Mouse (Mus musculus): ENCODE results near the gene Ubald2. TPM values are rescaled to one million over a fixed set of nuclear protein-coding genes. Genes with fewer than 3 reads are reported as not detected.

The Ubald2 gene
- polyA plus RNA-seq, 1 experiment, result 443 TPM

DNA sequence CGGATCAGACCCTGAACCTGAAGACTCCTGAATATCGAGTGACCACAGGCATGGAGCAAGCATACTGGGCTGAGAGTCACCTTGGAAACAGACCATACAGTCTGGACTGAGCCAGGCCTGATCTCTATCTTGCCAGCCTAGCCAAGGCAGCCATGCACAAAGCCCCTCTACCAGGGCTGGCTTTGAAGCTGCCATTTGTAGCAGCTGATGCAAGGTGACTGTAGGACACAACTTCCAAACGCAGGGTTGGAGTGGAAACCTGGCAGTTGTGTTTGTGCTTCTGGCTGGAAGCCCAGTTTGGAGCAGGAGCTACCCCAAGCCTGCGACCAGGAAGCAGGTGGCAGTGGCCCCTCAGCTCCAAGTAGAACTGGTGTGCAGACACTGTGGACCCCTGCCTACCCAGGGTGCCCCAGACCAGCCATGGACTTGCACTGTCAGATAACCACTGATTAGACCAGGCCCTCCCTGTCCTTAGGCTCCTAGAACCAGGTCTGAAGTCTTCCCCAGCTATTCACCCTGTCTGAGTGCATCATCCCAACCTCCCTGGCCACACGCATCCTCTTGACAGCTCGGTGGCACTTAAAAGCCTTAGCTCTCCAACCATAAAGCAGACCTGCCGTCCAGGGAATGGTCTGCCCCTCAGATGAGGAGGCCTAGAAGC, 6.6 kb downstream of the Ubald2 start:
- H3K4me1 ChIP-seq (ENCODE audit: control insufficient read depth, insufficient read depth, low read length), result peaks cover 4% of the 10 kb centered on the region
- H3K9ac ChIP-seq (ENCODE audit: low read depth, poor library complexity, severe bottlenecking), result no peak overlapping the region
- no peaks in the 10 kb centered on the region for H3K9me3 ChIP-seq (replicated peaks; ENCODE audit: control insufficient read depth, insufficient read depth, low read length, poor library complexity, severe bottlenecking)
- H3K4me3 ChIP-seq (ENCODE audit: low read depth, low read length), result no peak overlapping the region
- peaks cover 24% of the 10 kb centered on the region for H3K36me3 ChIP-seq (ENCODE audit: control insufficient read depth, insufficient read depth, low read length, poor library complexity, severe bottlenecking)
- TF ChIP-seq CTCF (IDR thresholded peaks at IDR 0.05; ENCODE audit: low read depth, low read length) (no peak), POLR2A (IDR thresholded peaks at IDR 0.05; ENCODE audit: insufficient read depth, low read length) (no peak)
- no peak overlapping the region for H3K27ac ChIP-seq (ENCODE audit: insufficient read depth, low read length)
- no peaks in the 10 kb centered on the region for H3K27me3 ChIP-seq (ENCODE audit: control insufficient read depth, insufficient read depth, low read length, poor library complexity, severe bottlenecking)

DNA sequence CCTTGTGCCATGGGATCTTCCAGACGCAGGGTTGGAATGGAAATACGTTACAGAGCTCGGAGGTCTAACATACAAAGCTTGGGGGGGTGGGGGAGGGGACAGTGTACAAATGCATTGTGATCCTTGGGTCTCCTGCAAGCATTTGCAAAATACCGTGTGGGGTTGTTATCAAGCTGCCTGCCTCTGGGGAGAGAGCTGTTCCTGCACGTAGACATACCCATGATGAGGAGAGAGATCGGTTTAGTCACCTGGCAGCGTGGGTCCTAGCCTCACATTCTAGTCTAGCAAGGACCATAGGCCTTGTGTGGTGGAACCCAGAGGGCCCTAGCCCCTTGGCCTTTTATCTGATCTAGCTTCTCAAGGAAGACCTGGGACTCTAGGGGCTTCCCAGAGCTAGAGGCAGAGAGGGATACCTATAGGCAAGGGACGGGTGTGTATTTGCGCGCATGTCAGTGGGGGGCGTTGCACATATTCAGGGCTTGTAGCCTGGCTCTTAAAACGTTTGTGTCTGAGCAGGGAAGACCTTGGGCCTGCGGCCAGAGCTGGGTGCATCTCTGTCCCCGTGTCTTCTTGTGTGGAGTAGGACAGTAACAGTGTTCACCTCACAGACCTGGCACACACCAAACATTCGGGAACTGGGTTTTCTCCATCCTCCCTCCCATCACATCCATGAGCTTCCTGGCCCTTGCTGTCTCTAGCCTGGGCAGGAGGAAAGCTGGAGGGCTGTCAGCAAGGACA, 8.4 kb downstream of the Ubald2 start:
- no peak overlapping the region for H3K9ac ChIP-seq (ENCODE audit: low read depth, poor library complexity, severe bottlenecking)
- no peaks in the 10 kb centered on the region for H3K9me3 ChIP-seq (replicated peaks; ENCODE audit: control insufficient read depth, insufficient read depth, low read length, poor library complexity, severe bottlenecking)
- no peaks in the 10 kb centered on the region for H3K27me3 ChIP-seq (ENCODE audit: control insufficient read depth, insufficient read depth, low read length, poor library complexity, severe bottlenecking)
- no peak overlapping the region for H3K4me3 ChIP-seq (ENCODE audit: low read depth, low read length)
- peaks cover 16% of the 10 kb centered on the region for H3K36me3 ChIP-seq (ENCODE audit: control insufficient read depth, insufficient read depth, low read length, poor library complexity, severe bottlenecking)
- peaks cover 6% of the 10 kb centered on the region for H3K4me1 ChIP-seq (ENCODE audit: control insufficient read depth, insufficient read depth, low read length)
- H3K27ac ChIP-seq (ENCODE audit: insufficient read depth, low read length), result no peak overlapping the region
- no peak for TF ChIP-seq POLR2A (IDR thresholded peaks at IDR 0.05; ENCODE audit: insufficient read depth, low read length)
- TF ChIP-seq EP300 (IDR thresholded peaks at IDR 0.05; ENCODE audit: insufficient read depth, low read depth, low read length), result no peak
- no peak for TF ChIP-seq CTCF (IDR thresholded peaks at IDR 0.05; ENCODE audit: low read depth, low read length)

DNA sequence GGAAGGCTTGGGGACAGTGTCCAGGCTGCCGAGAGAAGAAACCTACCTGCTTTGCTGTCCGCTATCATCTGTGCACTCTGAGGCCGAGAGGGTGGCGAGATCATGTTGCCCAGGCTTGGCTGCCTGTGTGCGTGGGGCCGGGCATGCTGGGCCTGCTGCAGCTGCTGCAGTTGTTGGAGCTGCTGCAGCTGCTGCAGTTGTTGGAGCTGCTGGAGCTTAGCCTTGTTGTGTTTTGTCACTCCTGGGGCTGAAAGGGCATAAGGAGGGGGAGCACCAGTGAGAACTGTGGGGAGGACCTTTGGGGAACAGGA, 8.9 kb downstream of the Ubald2 start:
- Histone ChIP-seq H3K9me3 (replicated peaks; ENCODE audit: control insufficient read depth, insufficient read depth, low read length, poor library complexity, severe bottlenecking) (no peaks in the 10 kb centered on the region), H3K4me3 (ENCODE audit: low read depth, low read length) (no peak overlapping the region), H3K27ac (ENCODE audit: insufficient read depth, low read length) (no peak overlapping the region), H3K27me3 (ENCODE audit: control insufficient read depth, insufficient read depth, low read length, poor library complexity, severe bottlenecking) (no peaks in the 10 kb centered on the region), H3K4me1 (ENCODE audit: control insufficient read depth, insufficient read depth, low read length) (peaks cover 6% of the 10 kb centered on the region), H3K36me3 (ENCODE audit: control insufficient read depth, insufficient read depth, low read length, poor library complexity, severe bottlenecking) (peaks cover 11% of the 10 kb centered on the region), H3K9ac (ENCODE audit: low read depth, poor library complexity, severe bottlenecking) (no peak overlapping the region)
- TF ChIP-seq CTCF (IDR thresholded peaks at IDR 0.05; ENCODE audit: low read depth, low read length) (no peak), EP300 (IDR thresholded peaks at IDR 0.05; ENCODE audit: insufficient read depth, low read depth, low read length) (no peak), POLR2A (IDR thresholded peaks at IDR 0.05; ENCODE audit: insufficient read depth, low read length) (no peak)

DNA sequence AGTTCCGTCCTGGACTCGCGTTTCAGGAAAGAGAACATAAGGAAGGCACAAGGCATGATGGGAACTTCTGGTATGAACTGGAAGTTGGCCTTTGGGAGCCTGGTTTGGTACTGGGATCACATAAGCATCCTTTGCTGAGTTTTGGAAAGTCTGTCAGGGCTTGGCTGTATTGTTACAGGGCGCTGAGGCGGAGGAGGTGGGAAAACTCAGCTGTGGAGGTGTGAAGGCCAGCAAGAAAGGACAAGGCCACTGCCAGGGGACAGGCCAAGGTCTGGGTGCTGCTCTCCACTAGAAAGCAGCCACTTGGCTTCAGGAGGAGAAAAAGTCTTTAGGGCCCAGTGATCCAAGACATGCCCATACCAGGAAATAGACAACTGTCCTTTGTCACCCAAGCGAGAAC, 9.4 kb downstream of the Ubald2 start:
- H3K9ac ChIP-seq (ENCODE audit: low read depth, poor library complexity, severe bottlenecking), result no peak overlapping the region
- TF ChIP-seq EP300 (IDR thresholded peaks at IDR 0.05; ENCODE audit: insufficient read depth, low read depth, low read length) (no peak), POLR2A (IDR thresholded peaks at IDR 0.05; ENCODE audit: insufficient read depth, low read length) (no peak), CTCF (IDR thresholded peaks at IDR 0.05; ENCODE audit: low read depth, low read length) (no peak)
- no peaks in the 10 kb centered on the region for H3K27me3 ChIP-seq (ENCODE audit: control insufficient read depth, insufficient read depth, low read length, poor library complexity, severe bottlenecking)
- H3K36me3 ChIP-seq (ENCODE audit: control insufficient read depth, insufficient read depth, low read length, poor library complexity, severe bottlenecking), result peaks cover 11% of the 10 kb centered on the region
- no peak overlapping the region for H3K4me3 ChIP-seq (ENCODE audit: low read depth, low read length)
- H3K9me3 ChIP-seq (replicated peaks; ENCODE audit: control insufficient read depth, insufficient read depth, low read length, poor library complexity, severe bottlenecking), result no peaks in the 10 kb centered on the region
- H3K4me1 ChIP-seq (ENCODE audit: control insufficient read depth, insufficient read depth, low read length), result peaks cover 6% of the 10 kb centered on the region
- no peak overlapping the region for H3K27ac ChIP-seq (ENCODE audit: insufficient read depth, low read length)

DNA sequence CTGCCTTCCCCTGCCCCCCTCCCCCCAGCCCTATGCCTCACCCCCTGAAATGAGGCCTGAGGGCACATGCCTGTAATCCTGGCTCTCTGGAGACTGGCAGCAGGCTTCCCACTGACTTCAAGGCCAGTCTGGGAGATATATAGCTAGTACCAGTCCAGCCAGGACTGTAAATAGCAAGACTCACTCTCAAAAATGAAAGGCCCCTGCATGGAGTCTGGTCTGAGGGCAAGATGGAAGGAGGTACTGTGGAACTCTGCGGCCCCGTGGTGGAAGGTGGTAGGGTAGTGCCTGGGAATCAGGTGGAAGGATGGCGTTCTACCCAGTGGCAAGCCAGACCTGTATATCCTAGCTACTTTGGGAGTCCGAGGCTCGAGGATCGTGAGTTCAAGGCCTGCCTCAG, 10.0 kb downstream of the Ubald2 start:
- H3K27ac ChIP-seq (ENCODE audit: insufficient read depth, low read length), result no peak overlapping the region
- TF ChIP-seq EP300 (IDR thresholded peaks at IDR 0.05; ENCODE audit: insufficient read depth, low read depth, low read length) (no peak), CTCF (IDR thresholded peaks at IDR 0.05; ENCODE audit: low read depth, low read length) (no peak), POLR2A (IDR thresholded peaks at IDR 0.05; ENCODE audit: insufficient read depth, low read length) (no peak)
- H3K36me3 ChIP-seq (ENCODE audit: control insufficient read depth, insufficient read depth, low read length, poor library complexity, severe bottlenecking), result peaks cover 9% of the 10 kb centered on the region
- H3K9ac ChIP-seq (ENCODE audit: low read depth, poor library complexity, severe bottlenecking), result no peak overlapping the region
- no peaks in the 10 kb centered on the region for H3K9me3 ChIP-seq (replicated peaks; ENCODE audit: control insufficient read depth, insufficient read depth, low read length, poor library complexity, severe bottlenecking)
- H3K4me3 ChIP-seq (ENCODE audit: low read depth, low read length), result no peak overlapping the region
- peaks cover 6% of the 10 kb centered on the region for H3K4me1 ChIP-seq (ENCODE audit: control insufficient read depth, insufficient read depth, low read length)
- H3K27me3 ChIP-seq (ENCODE audit: control insufficient read depth, insufficient read depth, low read length, poor library complexity, severe bottlenecking), result no peaks in the 10 kb centered on the region

DNA sequence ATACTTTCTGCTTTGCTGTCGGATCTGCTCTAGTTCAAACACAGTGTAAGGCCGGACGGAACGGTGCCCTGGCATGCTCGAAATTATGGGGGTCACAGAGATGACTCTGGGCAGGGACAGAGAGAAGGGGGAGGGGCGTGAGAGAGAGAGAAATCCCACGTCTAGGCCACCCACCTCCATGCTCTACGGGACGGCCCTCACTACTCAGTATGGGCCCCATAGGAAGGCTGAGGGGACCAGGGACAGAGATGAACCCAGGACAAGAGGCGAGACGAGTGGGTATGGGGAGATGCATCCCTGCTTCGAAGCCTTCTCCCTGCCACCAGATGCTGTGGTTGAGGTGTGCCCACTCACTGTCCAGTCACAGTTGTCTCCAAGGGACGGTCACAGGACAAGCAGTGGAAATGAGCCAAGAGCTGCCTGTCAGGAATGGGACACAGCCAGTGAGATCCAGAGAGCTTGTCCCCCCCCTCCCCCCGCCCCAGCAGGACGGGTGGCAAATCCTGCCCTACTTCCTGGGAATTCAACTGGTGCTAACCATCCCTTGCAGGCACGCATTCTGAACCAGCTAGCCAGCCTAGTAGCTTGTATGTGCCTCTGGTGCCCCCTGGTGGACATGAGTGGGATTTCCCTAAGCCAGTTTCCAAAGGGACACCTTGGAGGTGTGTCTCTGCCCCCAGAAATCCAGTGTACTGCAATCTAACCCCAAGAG, 11.9 kb downstream of the Ubald2 start:
- no peak overlapping the region for H3K9ac ChIP-seq (ENCODE audit: low read depth, poor library complexity, severe bottlenecking)
- TF ChIP-seq EP300 (IDR thresholded peaks at IDR 0.05; ENCODE audit: insufficient read depth, low read depth, low read length) (0 out of 2 replicates have a peak, but pooled peaks have one; percentile 29), POLR2A (IDR thresholded peaks at IDR 0.05; ENCODE audit: insufficient read depth, low read length) (no peak), CTCF (IDR thresholded peaks at IDR 0.05; ENCODE audit: low read depth, low read length) (peak; percentile 94)
- H3K27me3 ChIP-seq (ENCODE audit: control insufficient read depth, insufficient read depth, low read length, poor library complexity, severe bottlenecking), result no peaks in the 10 kb centered on the region
- H3K27ac ChIP-seq (ENCODE audit: insufficient read depth, low read length), result no peak overlapping the region
- no peaks in the 10 kb centered on the region for H3K36me3 ChIP-seq (ENCODE audit: control insufficient read depth, insufficient read depth, low read length, poor library complexity, severe bottlenecking)
- peak overlapping the region; percentile 53; the same call in 1 of the 2 replicates for H3K4me3 ChIP-seq (ENCODE audit: low read depth, low read length)
- peaks cover 6% of the 10 kb centered on the region for H3K4me1 ChIP-seq (ENCODE audit: control insufficient read depth, insufficient read depth, low read length)
- H3K9me3 ChIP-seq (replicated peaks; ENCODE audit: control insufficient read depth, insufficient read depth, low read length, poor library complexity, severe bottlenecking), result 0 out of 2 replicates have a peak, but pooled peaks cover 2% of the 10 kb centered on the region
